Mouse (Mus musculus) ES-Bruce4 (cell line): ENCODE data around the gene Synpo2.

Experiments used
- CTCF ChIP-seq: IDR thresholded peaks from one replicate; pipeline ENCODE4 v1.8.1; 2011; ENCODE audit warnings: low read depth, low read length
- POLR2A ChIP-seq: IDR thresholded peaks from one replicate; pipeline ENCODE4 v1.8.1; 2011; ENCODE audit warnings: low read length; ENCODE audit not compliant: insufficient read depth

GRCm38 (mm10) chr3:123066836-123067235 is 169.1 kb downstream of the Synpo2 start:
- TF ChIP-seq POLR2A: no peak
- TF ChIP-seq CTCF: no peak
